Mouse (Mus musculus) C2C12 (cell line): ENCODE measurements around the gene D430019H16Rik. TPM values are rescaled to one million over a fixed set of nuclear protein-coding genes. Genes with fewer than 3 reads are reported as not detected.

Source experiments
- H3K27me3 ChIP-seq: one replicate; pipeline ENCODE4 v1.6.1; 2011; ENCODE audit not compliant: control insufficient read depth, insufficient read depth, insufficient read length
- H3K36me3 ChIP-seq: one replicate; pipeline ENCODE4 v1.6.1; 2011; ENCODE audit not compliant: control insufficient read depth, insufficient read depth
- H3K4me3 ChIP-seq: one replicate; pipeline ENCODE4 v1.5.1; 2011; ENCODE audit warnings: mild to moderate bottlenecking, control low read depth; ENCODE audit not compliant: poor library complexity, insufficient read depth, severe bottlenecking
- H3K79me2 ChIP-seq: one replicate; pipeline ENCODE4 v1.6.1; 2011; ENCODE audit not compliant: control insufficient read depth, insufficient read depth
- H3K79me3 ChIP-seq: one replicate; pipeline ENCODE4 v1.6.1; 2011; ENCODE audit warnings: low read depth, control low read depth
- H3ac ChIP-seq: one replicate; pipeline ENCODE3; 2011; ENCODE audit warnings: low read depth; ENCODE audit not compliant: control insufficient read depth, insufficient read length
- CEBPB ChIP-seq: IDR thresholded peaks from one replicate; pipeline ENCODE4 v1.6.1; 2011; ENCODE audit warnings: low read depth, mild to moderate bottlenecking, control low read depth, moderate library complexity
- CTCF ChIP-seq: IDR thresholded peaks from one replicate; pipeline ENCODE4 v1.5.1; 2011; ENCODE audit not compliant: control insufficient read depth, insufficient read depth, insufficient read length
- FOSL1 ChIP-seq: IDR thresholded peaks from one replicate; pipeline ENCODE4 v1.8.0; 2011; ENCODE audit warnings: mild to moderate bottlenecking, low read length; ENCODE audit not compliant: poor library complexity, insufficient read depth, severe bottlenecking
- MAX ChIP-seq: IDR thresholded peaks from one replicate; pipeline ENCODE4 v1.6.1; 2011; ENCODE audit warnings: mild to moderate bottlenecking, control low read depth
- MYOD1 ChIP-seq: IDR thresholded peaks from one replicate; pipeline ENCODE4 v1.6.1; 2011; ENCODE audit warnings: low read depth; ENCODE audit not compliant: control insufficient read depth, insufficient read length
- MYOG ChIP-seq: IDR thresholded peaks from one replicate; pipeline ENCODE4 v1.6.1; 2011; ENCODE audit not compliant: control insufficient read depth, insufficient read length; ENCODE audit errors: extremely low read depth
- USF1 ChIP-seq: IDR thresholded peaks from one replicate; pipeline ENCODE4 v1.6.1; 2011; ENCODE audit warnings: low read depth, mild to moderate bottlenecking, control low read depth, moderate library complexity
- polyA plus RNA-seq: library from polyadenylated mRNA; unstranded; fragments of >200 nt; fragmentation: generic; extraction: Trizol; gene quantifications from one replicate; pipeline ENCODE4 v1.2.1, GENCODE M21; 2012; ENCODE audit warnings: missing spikeins

D430019H16Rik gene
- polyA plus RNA-seq, 1 experiment, result not detected

DNA sequence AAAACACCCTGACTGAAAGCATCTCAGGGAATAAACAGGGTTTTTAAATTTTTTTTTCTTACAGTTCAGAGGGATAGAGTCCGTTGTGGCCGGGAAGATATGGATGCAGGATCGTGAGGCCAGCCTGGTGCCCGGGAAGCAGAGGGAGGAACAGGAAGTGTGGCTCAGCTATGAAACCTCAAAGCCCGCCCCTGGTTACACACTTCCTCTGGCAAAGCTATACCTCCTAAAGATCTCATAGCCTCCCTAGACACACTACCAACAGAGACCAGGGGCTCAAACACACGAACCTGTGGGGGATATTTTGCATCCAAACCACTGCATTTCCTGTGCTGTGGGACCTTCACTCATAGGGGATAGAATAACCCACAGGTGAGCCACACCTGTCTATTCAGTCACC lies 7.9 kb upstream of the D430019H16Rik start:
- H3K79me2 ChIP-seq, result no peaks in the 10 kb centered on the region
- no peaks in the 10 kb centered on the region for H3K36me3 ChIP-seq
- no peaks in the 10 kb centered on the region for H3K79me3 ChIP-seq
- peaks cover 3% of the 10 kb centered on the region for H3K27me3 ChIP-seq
- no peak overlapping the region for H3K4me3 ChIP-seq
- TF ChIP-seq CTCF, result no peak
- no peak for TF ChIP-seq MYOD1
- TF ChIP-seq CEBPB, result no peak
- no peak for TF ChIP-seq MYOG
- TF ChIP-seq MAX, result no peak
- H3ac ChIP-seq, result no peak overlapping the region

DNA sequence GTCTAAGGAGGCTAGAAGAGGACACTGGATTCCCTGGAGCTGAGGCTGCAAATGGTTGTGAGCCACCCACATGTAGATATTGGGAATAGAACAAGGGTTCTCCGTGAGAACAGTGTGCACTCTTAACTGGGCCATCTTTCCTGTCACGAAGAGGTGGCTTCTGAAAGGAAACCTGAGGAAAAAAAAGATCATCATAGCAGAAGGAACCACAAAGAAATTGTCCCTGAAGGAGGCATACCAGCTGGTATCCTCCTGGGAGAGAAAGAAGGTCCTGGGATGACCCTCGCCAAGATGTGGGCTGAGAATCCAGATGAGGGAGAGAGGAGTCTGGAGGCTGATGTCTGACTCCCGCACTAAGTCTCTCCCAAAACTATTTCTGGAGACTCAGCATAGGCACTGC lies 4.4 kb upstream of the D430019H16Rik start:
- TF ChIP-seq CEBPB, result no peak
- TF ChIP-seq MAX, result no peak
- TF ChIP-seq MYOD1, result no peak
- TF ChIP-seq CTCF, result no peak
- TF ChIP-seq FOSL1, result no peak
- no peak for TF ChIP-seq MYOG
- no peak for TF ChIP-seq USF1
- Histone ChIP-seq H3K36me3 (no peaks in the 10 kb centered on the region), H3K4me3 (no peak overlapping the region), H3K27me3 (peaks cover 10% of the 10 kb centered on the region), H3K79me2 (no peaks in the 10 kb centered on the region), H3ac (no peak overlapping the region), H3K79me3 (no peaks in the 10 kb centered on the region)

DNA sequence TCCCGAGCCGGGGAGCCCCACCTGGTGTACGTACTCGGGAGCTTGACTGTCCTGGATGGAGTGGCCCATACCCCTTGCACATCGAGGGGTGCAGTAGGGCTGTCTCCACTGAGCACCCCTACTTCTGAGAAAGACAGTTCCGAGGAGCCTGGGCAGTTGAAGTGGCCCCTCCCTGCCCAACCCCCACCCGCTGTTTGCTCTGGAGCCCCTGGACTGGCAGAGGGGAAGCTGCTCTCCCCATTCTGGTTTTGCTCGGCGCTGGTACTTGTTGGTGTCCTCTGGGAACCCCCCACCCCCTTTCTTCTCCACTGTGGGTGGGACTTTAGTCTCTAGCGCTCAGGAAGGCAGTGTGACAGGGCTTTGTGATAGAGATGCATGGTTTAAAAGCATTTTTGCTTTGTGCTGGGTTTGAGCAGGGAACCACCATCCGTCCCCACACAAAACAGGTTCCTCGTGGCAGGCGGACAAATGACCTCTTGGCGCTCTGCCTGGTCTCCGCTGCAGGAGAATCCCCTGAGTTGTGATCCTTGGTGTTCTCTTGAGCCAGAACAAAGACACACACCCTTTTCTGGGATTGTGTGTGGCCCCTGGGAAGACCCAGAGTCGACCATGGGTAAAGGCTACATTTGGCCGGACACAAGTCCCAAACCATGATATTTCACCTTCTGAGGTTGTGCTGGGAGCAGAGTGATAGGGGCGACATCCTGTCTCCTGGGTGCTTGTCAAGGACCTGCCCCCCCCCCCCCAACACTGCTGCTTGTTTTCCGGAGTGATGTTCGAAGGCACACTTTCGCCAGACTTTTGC lies 804 bp downstream of the D430019H16Rik start:
- Histone ChIP-seq H3K4me3 (no peak overlapping the region), H3K36me3 (no peaks in the 10 kb centered on the region), H3K27me3 (peaks cover 9% of the 10 kb centered on the region), H3K79me3 (no peaks in the 10 kb centered on the region), H3ac (no peak overlapping the region), H3K79me2 (no peaks in the 10 kb centered on the region)
- no peak for TF ChIP-seq MYOG

DNA sequence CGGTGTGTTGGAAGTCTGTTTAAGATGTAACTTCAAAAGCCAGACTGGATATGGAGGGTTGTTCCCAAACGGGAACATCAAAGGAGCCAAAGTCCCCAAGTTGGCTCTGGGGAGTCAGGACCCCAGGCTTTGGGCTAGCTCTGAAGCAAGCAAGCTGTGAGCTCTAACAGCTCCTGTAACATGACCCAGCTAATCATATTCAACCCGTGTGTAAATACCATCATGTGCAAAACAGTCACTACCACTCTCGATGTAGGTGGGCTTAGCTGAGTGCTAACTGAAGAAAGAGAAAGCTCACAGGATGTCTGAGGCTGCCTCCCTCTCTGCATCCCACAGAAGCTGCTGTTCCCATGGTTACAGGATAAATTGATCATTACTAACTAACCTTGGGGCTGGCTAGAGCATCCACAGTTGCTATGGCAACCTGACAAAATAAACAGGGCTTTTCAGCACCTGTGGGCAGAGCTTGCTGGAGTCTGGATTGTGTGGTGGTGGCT lies 1.5 kb downstream of the D430019H16Rik start:
- TF ChIP-seq FOSL1, result no peak
- TF ChIP-seq MYOD1, result no peak
- TF ChIP-seq USF1, result no peak
- TF ChIP-seq MAX, result no peak
- TF ChIP-seq MYOG, result no peak
- no peak for TF ChIP-seq CTCF
- TF ChIP-seq CEBPB, result no peak
- H3K4me3 ChIP-seq, result no peak overlapping the region
- H3K27me3 ChIP-seq, result peaks cover 7% of the 10 kb centered on the region
- H3K79me2 ChIP-seq, result no peaks in the 10 kb centered on the region
- no peak overlapping the region for H3ac ChIP-seq
- H3K36me3 ChIP-seq, result no peaks in the 10 kb centered on the region
- no peaks in the 10 kb centered on the region for H3K79me3 ChIP-seq

DNA sequence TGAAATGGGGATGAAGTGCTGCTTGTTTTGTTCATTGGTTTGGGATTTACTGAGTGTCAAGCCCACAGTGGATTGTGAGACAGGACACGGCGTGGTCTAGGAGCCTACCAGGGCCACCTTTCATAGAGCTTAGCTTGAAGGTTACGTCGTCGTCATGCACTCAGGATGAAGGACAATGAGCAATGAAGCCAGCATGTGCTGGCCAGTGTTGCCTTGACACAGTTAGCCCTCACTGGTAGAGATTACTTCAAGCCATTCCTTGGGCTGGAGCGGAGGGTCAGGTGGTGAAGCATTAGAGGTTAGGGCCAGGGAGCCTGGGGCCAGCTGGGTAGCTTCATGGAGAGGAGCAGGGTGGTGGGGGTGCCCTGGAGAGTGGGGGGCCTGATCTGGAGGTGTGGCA lies 5.1 kb downstream of the D430019H16Rik start:
- Histone ChIP-seq H3K36me3 (no peaks in the 10 kb centered on the region), H3K79me2 (no peaks in the 10 kb centered on the region), H3K79me3 (no peaks in the 10 kb centered on the region), H3K27me3 (peaks cover 5% of the 10 kb centered on the region), H3ac (no peak overlapping the region), H3K4me3 (no peak overlapping the region)
- TF ChIP-seq CEBPB (no peak), FOSL1 (no peak), MYOG (no peak), MYOD1 (no peak), MAX (no peak), USF1 (no peak), CTCF (no peak)

DNA sequence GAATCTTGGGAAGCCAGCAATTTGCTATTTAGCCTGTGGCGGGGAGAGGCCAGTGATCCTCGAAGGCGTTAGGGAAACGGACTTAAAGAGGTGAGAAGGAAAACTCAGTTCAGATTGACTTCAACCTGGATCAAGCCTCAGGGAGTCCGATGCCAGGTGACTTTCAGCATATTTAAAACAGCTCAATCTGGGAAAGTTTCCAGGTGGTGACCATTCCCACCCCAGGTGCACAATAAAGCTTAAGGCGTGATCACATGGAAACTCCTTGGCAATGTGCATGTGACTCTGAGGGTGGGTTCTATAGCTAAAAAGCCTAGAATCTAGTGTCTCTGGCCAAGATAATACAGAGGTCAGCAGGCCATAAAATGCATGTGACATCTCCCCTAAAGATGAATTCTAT lies 7.4 kb downstream of the D430019H16Rik start:
- no peak for TF ChIP-seq USF1
- no peak for TF ChIP-seq FOSL1
- TF ChIP-seq CEBPB, result no peak
- no peak for TF ChIP-seq MAX
- TF ChIP-seq CTCF, result no peak
- TF ChIP-seq MYOG, result no peak
- TF ChIP-seq MYOD1, result no peak
- Histone ChIP-seq H3K36me3 (no peaks in the 10 kb centered on the region), H3K79me3 (no peaks in the 10 kb centered on the region), H3K4me3 (no peak overlapping the region), H3K79me2 (no peaks in the 10 kb centered on the region), H3ac (no peak overlapping the region), H3K27me3 (no peaks in the 10 kb centered on the region)
